Mouse (Mus musculus) neural tube, embryonic 13.5 days (tissue): ENCODE results near the gene Gm973. TPM values are rescaled to one million over a fixed set of nuclear protein-coding genes. Genes with fewer than 3 reads are reported as not detected.

ENCODE experiments used
- ATAC-seq: fragments of 200-750 bp; cut with Nextera tagmentation; 2 replicates; pipeline ENCODE4 v1.8.0; 2017; ENCODE audit warnings: low read depth, mild to moderate bottlenecking, moderate TSS enrichment, moderate library complexity
- H3K27ac ChIP-seq: fragments of 300-500 bp; sonication (generic); replicated peaks from 2 replicates; pipeline ENCODE4 v1.5.1; 2015; ENCODE audit warnings: moderate library complexity, mild to moderate bottlenecking, inconsistent platforms
- H3K27me3 ChIP-seq: fragments of 300-500 bp; sonication (generic); 2 replicates; pipeline ENCODE4 v1.6.1; 2015; ENCODE audit warnings: mild to moderate bottlenecking, inconsistent platforms
- H3K36me3 ChIP-seq: fragments of 300-500 bp; sonication (generic); 2 replicates; pipeline ENCODE4 v1.6.1; 2015; ENCODE audit warnings: mild to moderate bottlenecking, inconsistent platforms
- H3K4me1 ChIP-seq: fragments of 300-500 bp; sonication (generic); replicated peaks from 2 replicates; pipeline ENCODE4 v1.6.1; 2015; ENCODE audit warnings: inconsistent platforms
- H3K4me2 ChIP-seq: fragments of 300-500 bp; sonication (generic); 2 replicates; pipeline ENCODE4 v1.6.1; 2015; ENCODE audit warnings: inconsistent platforms, mild to moderate bottlenecking, moderate library complexity
- H3K4me3 ChIP-seq: fragments of 300-500 bp; sonication (generic); 2 replicates; pipeline ENCODE4 v1.5.1; 2015; ENCODE audit warnings: mild to moderate bottlenecking, inconsistent platforms
- H3K9ac ChIP-seq: fragments of 300-500 bp; sonication (generic); 2 replicates; pipeline ENCODE4 v1.6.1; 2015; ENCODE audit warnings: moderate library complexity, mild to moderate bottlenecking, inconsistent platforms
- H3K9me3 ChIP-seq: fragments of 300-500 bp; sonication (generic); 2 replicates; pipeline ENCODE4 v1.6.1; 2016; ENCODE audit warnings: inconsistent platforms
- WGBS: fragments of 180-500 bp; shearing (Covaris S2); methylation state at CpG from one replicate; pipeline ENCODE4 v1.1.7; 2015; 5-methylcytosine and 5-hydroxymethylcytosine counted together
- polyA plus RNA-seq: library from polyadenylated mRNA; unstranded; fragments of >200 nt; fragmentation: Nextera tagmentation; extraction: Ambion mirVana; gene quantifications from 2 replicates; pipeline ENCODE4 v1.2.1, GENCODE M21; 2015

Gm973 gene
- polyA plus RNA-seq, 1 experiment from 2014 or later = 10.3 TPM

DNA sequence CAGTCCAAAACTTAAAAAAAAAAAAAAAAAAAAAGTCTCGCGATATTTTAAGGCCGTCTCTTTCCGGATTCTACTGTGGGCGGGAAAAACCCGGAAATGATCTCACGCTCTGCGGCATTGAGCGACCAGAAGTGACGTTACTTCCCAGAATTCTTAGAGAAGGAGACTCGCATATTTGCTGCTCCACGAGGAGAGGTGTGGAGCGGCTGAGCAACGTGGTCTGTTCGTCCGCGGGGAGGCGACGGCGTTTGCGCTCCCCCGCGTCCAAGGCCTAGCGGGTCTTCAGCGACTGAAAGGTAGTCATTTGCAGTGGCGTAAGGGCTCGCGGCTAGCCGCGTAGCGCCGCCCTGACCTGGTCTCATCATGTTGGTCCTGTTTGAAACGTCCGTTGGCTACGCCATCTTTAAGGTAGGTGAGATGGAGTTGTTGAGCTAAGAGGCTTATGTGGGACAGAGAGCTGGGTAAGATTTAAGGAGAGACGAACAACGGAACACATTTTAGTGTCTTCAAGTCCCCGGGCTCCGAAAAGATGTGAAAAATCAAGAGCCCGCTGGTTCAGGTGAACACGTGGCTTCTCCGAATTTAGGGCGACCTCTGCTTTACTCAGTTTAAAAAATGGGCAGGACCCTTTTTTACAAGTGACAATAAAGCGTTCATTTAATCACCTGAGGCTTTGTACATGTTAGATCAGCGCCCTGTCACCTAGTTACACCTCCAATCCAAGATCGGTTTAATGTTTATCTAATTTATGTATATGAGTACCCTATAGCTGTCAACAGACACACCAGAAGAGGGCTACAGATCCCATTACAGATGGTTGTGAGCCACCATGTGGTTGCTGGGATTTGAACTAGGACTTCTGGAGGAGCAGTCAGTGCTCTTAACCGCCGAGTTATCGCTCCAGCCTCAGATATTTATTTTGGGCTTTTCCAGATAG is 169.0 kb downstream of the Gm973 start, which contains the start of gene Nop58:
Nop58 (plus strand) TSS at position 153 of the 937 bp plus-strand sequence.
- under 1% methylated on average over 49 of the region's 49 CpGs for WGBS
- Histone ChIP-seq H3K27me3 (peaks cover 23% of the 10 kb centered on the region), H3K4me3 (peak within 1 kb of the TSS; percentile 76), H3K9ac (peak within 1 kb of the TSS; percentile 80), H3K4me1 (peaks cover 23% of the 10 kb centered on the region), H3K36me3 (0 out of 2 replicates have a peak, but pooled peaks cover 7% of the 10 kb centered on the region), H3K4me2 (peak within 1 kb of the TSS; percentile 98), H3K27ac (peak within 1 kb of the TSS; percentile 80), H3K9me3 (no peaks in the 10 kb centered on the region)
- ATAC-seq = peak; percentile 99

Other genes starting within 250 kb of the Gm973 start
- gene Fzd7, start 33.8 kb upstream of the Gm973 start, polyA plus RNA-seq = 6.7 and 6.8 TPM in 2 replicates
- gene Sumo1, start 154.6 kb downstream of the Gm973 start, polyA plus RNA-seq = 402 and 414 TPM in 2 replicates
- gene Nop58, start 168.7 kb downstream of the Gm973 start, polyA plus RNA-seq = 149 and 151 TPM in 2 replicates
- 11.8 and 13.8 TPM in 2 replicates for gene Bmpr2, start 247.1 kb downstream of the Gm973 start, polyA plus RNA-seq